Mouse (Mus musculus) heart, adult 2 months (tissue): ENCODE results near the gene Erc1.

Source experiments
- CTCF ChIP-seq: fragments of 200-600 bp; IDR thresholded peaks from 2 replicates; pipeline ENCODE4 v1.8.1; 2022; ENCODE audit warnings: antibody characterized with exemption, mild to moderate bottlenecking, moderate library complexity
- POLR2A ChIP-seq: fragments of 200-500 bp; IDR thresholded peaks from 2 replicates; pipeline ENCODE4 v1.6.1; 2011; ENCODE audit warnings: mild to moderate bottlenecking, low read depth, low read length, control low read depth; ENCODE audit not compliant: insufficient read depth

DNA sequence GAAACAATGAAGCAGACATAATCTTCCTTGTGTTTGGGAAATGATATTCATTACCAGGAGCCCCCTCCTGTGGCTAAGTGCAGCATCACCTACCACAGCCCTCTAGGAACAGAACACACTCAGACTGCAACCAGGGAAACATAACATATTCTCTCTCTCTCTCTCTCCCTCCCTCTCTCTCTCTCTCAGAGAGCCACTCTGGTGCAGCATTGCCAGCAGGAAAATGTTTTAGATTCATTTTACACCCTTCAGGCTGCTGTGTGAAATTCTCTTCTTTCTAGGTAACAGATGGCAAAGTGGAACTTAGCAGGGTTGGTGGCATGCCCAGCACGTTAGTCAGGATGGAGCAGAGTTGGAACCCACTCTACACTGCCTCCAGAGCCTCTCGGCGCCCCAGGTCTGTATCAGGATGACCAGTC, 326.5 kb downstream of the Erc1 start:
- TF ChIP-seq POLR2A (no peak), CTCF (peak; percentile 48)
